Mouse (Mus musculus) cortical plate, adult 2 months (tissue): ENCODE results near the gene Cbwd1.

Experiments used
- CTCF ChIP-seq: fragments of 200-500 bp; IDR thresholded peaks from 2 replicates; pipeline ENCODE4 v1.5.1; 2011; ENCODE audit warnings: mild to moderate bottlenecking, control low read depth, low read length; ENCODE audit not compliant: insufficient read depth; ENCODE audit errors: extremely low read depth
- POLR2A ChIP-seq: fragments of 200-500 bp; IDR thresholded peaks from 2 replicates; pipeline ENCODE4 v1.6.1; 2011; ENCODE audit warnings: mild to moderate bottlenecking, low read length, control low read depth; ENCODE audit not compliant: insufficient read depth; ENCODE audit errors: extremely low read depth

- no peak for TF ChIP-seq POLR2A
- TF ChIP-seq CTCF: no peak
Measured at GRCm38 (mm10) chr19:25006686-25007085, 45.3 kb upstream of the Cbwd1 start.
